Mouse (Mus musculus): ENCODE measurements around the gene Dact1. TPM values are rescaled to one million over a fixed set of nuclear protein-coding genes. Genes with fewer than 3 reads are reported as not detected.
A peak's percentile ranks its signal among the peaks of the same experiment; 100 is the strongest.

The Dact1 gene
- polyA plus RNA-seq, 1 experiment = 4.2 TPM

DNA sequence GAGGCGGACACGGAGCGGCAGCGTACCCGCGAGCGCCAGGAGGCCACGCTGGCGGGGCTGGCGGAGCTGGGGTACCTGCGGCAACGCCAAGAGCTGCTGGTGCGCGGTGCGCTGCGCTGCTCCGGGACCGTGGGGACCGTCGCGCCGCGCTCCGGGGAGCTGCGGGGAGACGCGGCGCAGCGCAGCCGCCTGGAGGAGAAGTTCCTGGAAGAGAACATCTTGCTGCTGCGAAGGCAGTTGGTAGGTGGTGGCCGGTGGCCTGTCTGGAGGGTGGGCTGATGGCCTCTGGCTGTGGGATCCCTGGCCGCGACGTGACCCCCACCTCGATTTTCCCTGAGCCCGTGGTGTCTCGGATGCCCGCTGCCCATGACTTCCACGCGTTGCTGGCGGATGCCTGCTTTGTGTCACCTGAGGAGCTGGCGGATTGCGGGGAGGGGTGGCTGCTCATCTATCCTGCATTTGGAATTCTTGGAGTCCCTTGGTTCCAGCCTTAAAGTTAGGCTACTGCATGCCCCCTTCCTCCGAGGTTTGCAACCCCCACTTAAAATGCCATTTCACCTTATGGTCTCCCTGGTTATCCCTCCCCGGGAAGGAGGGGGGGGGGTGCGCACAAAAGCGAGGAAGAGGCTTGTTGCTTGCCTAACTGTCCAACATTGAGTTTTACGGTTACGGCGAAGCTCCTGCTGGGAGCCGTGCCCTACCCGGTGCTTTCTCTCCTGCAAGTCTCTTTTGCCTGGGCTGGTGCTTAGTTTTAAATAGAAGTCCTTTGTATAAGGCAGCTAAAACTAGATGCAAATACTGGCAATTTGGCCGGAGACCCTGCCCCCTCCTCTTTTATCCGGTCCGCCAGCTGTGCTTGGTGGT, 616 bp downstream of the Dact1 start:
- TF ChIP-seq POLR2A (IDR thresholded peaks at IDR 0.05; ENCODE audit: low read depth, low read length) (no peak), CTCF (IDR thresholded peaks at IDR 0.05; ENCODE audit: extremely low read depth, insufficient read length, insufficient replicate concordance, low read depth, low read length) (no peak)
- H3K36me3 ChIP-seq (ENCODE audit: control insufficient read depth, insufficient read depth, low read length) = no peaks in the 10 kb centered on the region
- H3K27me3 ChIP-seq (ENCODE audit: control insufficient read depth, insufficient read depth, low read length) = peaks cover 29% of the 10 kb centered on the region
- H3K4me3 ChIP-seq (ENCODE audit: low read depth, low read length) = peak overlapping the region; percentile 69
- WGBS = 2% methylated on average over 56 of the region's 56 CpGs
- peaks cover 4% of the 10 kb centered on the region; the same call in 1 of the 2 replicates for H3K4me1 ChIP-seq (ENCODE audit: control insufficient read depth, insufficient read depth, insufficient read length, low read length)
- H3K27ac ChIP-seq (ENCODE audit: insufficient read depth, low read depth, low read length) = peak overlapping the region; percentile 28; the same call in 1 of the 2 replicates

- 24% methylated on average over 13 of the region's 13 CpGs for WGBS
- Histone ChIP-seq H3K36me3 (ENCODE audit: control insufficient read depth, insufficient read depth, low read length) (no peaks in the 10 kb centered on the region), H3K27me3 (ENCODE audit: control insufficient read depth, insufficient read depth, low read length) (peaks cover 29% of the 10 kb centered on the region), H3K27ac (ENCODE audit: insufficient read depth, low read depth, low read length) (no peak overlapping the region), H3K4me1 (ENCODE audit: control insufficient read depth, insufficient read depth, insufficient read length, low read length) (peaks cover 4% of the 10 kb centered on the region; the same call in 1 of the 2 replicates), H3K4me3 (ENCODE audit: low read depth, low read length) (no peak overlapping the region)
- TF ChIP-seq CTCF (IDR thresholded peaks at IDR 0.05; ENCODE audit: extremely low read depth, insufficient read length, insufficient replicate concordance, low read depth, low read length) (peak; percentile 16; the same call in 1 of the 2 replicates), POLR2A (IDR thresholded peaks at IDR 0.05; ENCODE audit: low read depth, low read length) (no peak)
Measured at GRCm38 (mm10) chr12:71311237-71311887, 1.7 kb downstream of the Dact1 start.

- H3K4me1 ChIP-seq (ENCODE audit: control insufficient read depth, insufficient read depth, insufficient read length, low read length) = no peaks in the 10 kb centered on the region
- no peak overlapping the region for H3K4me3 ChIP-seq (ENCODE audit: low read depth, low read length)
- H3K36me3 ChIP-seq (ENCODE audit: control insufficient read depth, insufficient read depth, low read length) = no peaks in the 10 kb centered on the region; the same call in 1 of the 2 replicates
- no peaks in the 10 kb centered on the region for H3K27me3 ChIP-seq (ENCODE audit: control insufficient read depth, insufficient read depth, low read length)
- no peak for TF ChIP-seq POLR2A (IDR thresholded peaks at IDR 0.05; ENCODE audit: low read depth, low read length)
- TF ChIP-seq CTCF (IDR thresholded peaks at IDR 0.05; ENCODE audit: extremely low read depth, insufficient read length, insufficient replicate concordance, low read depth, low read length) = no peak
- 96% methylated on average over 40 of the region's 40 CpGs for WGBS
- H3K27ac ChIP-seq (ENCODE audit: insufficient read depth, low read depth, low read length) = no peak overlapping the region
Measured at GRCm38 (mm10) chr12:71318239-71318638, 8.6 kb downstream of the Dact1 start.

GRCm38 (mm10) chr12:71319536-71319935, 9.9 kb downstream of the Dact1 start:
- TF ChIP-seq CTCF (IDR thresholded peaks at IDR 0.05; ENCODE audit: extremely low read depth, insufficient read length, insufficient replicate concordance, low read depth, low read length) = no peak
- no peak overlapping the region for H3K4me3 ChIP-seq (ENCODE audit: low read depth, low read length)
- H3K36me3 ChIP-seq (ENCODE audit: control insufficient read depth, insufficient read depth, low read length) = no peaks in the 10 kb centered on the region; the same call in 1 of the 2 replicates
- H3K4me1 ChIP-seq (ENCODE audit: control insufficient read depth, insufficient read depth, insufficient read length, low read length) = no peaks in the 10 kb centered on the region
- no peaks in the 10 kb centered on the region for H3K27me3 ChIP-seq (ENCODE audit: control insufficient read depth, insufficient read depth, low read length)
- H3K27ac ChIP-seq (ENCODE audit: insufficient read depth, low read depth, low read length) = no peak overlapping the region
- WGBS = 93% methylated on average over 4 of the region's 4 CpGs

- H3K27ac ChIP-seq (ENCODE audit: insufficient read depth, low read depth, low read length) = no peak overlapping the region
- no peaks in the 10 kb centered on the region for H3K27me3 ChIP-seq (ENCODE audit: control insufficient read depth, insufficient read depth, low read length)
- no peaks in the 10 kb centered on the region for H3K4me1 ChIP-seq (ENCODE audit: control insufficient read depth, insufficient read depth, insufficient read length, low read length)
- no peaks in the 10 kb centered on the region for H3K36me3 ChIP-seq (ENCODE audit: control insufficient read depth, insufficient read depth, low read length)
- WGBS = 89% methylated on average over 3 of the region's 3 CpGs
- H3K4me3 ChIP-seq (ENCODE audit: low read depth, low read length) = no peak overlapping the region
- TF ChIP-seq POLR2A (IDR thresholded peaks at IDR 0.05; ENCODE audit: low read depth, low read length) (no peak), CTCF (IDR thresholded peaks at IDR 0.05; ENCODE audit: extremely low read depth, insufficient read length, insufficient replicate concordance, low read depth, low read length) (no peak)
Measured at GRCm38 (mm10) chr12:71332646-71333045, 23.0 kb downstream of the Dact1 start.

DNA sequence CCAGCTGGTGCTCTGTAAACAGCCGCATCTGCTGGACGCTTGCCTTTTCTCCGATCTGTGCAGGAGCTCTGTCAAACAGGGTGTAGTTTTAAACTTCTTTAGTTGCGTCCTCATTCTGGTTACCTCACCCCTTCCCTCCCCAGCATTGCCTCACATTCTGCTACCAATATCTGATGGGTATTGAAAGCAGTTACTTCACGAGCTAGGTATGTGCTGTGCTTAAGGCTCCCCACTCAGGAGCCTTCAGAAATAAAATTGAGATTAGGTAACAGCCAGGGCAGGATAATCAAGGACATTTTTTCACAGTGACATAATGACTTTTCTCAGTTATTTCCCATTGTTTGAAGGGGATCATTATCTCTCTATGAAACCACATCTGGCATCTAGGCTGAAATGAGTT, 23.9 kb downstream of the Dact1 start:
- Histone ChIP-seq H3K27ac (ENCODE audit: insufficient read depth, low read depth, low read length) (no peak overlapping the region), H3K36me3 (ENCODE audit: control insufficient read depth, insufficient read depth, low read length) (no peaks in the 10 kb centered on the region), H3K4me3 (ENCODE audit: low read depth, low read length) (no peak overlapping the region), H3K27me3 (ENCODE audit: control insufficient read depth, insufficient read depth, low read length) (no peaks in the 10 kb centered on the region), H3K4me1 (ENCODE audit: control insufficient read depth, insufficient read depth, insufficient read length, low read length) (no peaks in the 10 kb centered on the region)
- 45% methylated on average over 5 of the region's 5 CpGs for WGBS
- TF ChIP-seq POLR2A (IDR thresholded peaks at IDR 0.05; ENCODE audit: low read depth, low read length) = no peak
- no peak for TF ChIP-seq CTCF (IDR thresholded peaks at IDR 0.05; ENCODE audit: extremely low read depth, insufficient read length, insufficient replicate concordance, low read depth, low read length)

DNA sequence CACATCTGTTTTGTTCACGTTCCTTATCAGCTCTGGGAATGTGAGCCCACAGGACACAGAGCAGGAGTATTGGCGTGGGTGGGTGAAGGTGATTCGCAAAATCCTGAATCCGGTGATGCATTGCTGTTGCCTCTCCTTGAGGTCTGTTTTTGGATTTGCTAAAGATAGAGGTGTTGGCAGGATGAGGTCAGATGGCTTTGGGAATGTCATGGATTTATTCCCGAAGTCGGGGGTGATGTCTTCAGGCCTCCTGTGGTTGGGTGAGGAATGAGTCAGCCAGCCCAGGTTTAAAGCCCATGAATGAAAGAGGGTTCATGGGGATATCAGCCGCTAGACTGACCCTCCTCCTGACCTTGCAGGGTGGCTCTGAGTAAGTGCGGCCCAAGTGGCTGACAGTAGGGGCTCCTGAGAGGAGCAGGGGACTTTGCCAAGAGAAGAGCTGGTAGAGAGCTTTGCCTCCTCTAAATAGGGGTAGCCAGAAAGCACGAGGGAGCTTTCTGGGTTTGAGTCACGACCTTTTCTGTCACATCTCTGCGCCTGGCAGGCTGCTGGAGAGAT, 27.4 kb downstream of the Dact1 start:
- Histone ChIP-seq H3K4me3 (ENCODE audit: low read depth, low read length) (no peak overlapping the region), H3K36me3 (ENCODE audit: control insufficient read depth, insufficient read depth, low read length) (no peaks in the 10 kb centered on the region), H3K27ac (ENCODE audit: insufficient read depth, low read depth, low read length) (no peak overlapping the region), H3K4me1 (ENCODE audit: control insufficient read depth, insufficient read depth, insufficient read length, low read length) (no peaks in the 10 kb centered on the region), H3K27me3 (ENCODE audit: control insufficient read depth, insufficient read depth, low read length) (no peaks in the 10 kb centered on the region)
- TF ChIP-seq CTCF (IDR thresholded peaks at IDR 0.05; ENCODE audit: extremely low read depth, insufficient read length, insufficient replicate concordance, low read depth, low read length) = no peak
- TF ChIP-seq POLR2A (IDR thresholded peaks at IDR 0.05; ENCODE audit: low read depth, low read length) = no peak
- WGBS = 58% methylated on average over 11 of the region's 11 CpGs

All from small intestine, adult 2 months (tissue).